Mouse (Mus musculus): ENCODE results near the gene Lnx1. TPM values are rescaled to one million over a fixed set of nuclear protein-coding genes. Genes with fewer than 3 reads are reported as not detected.

The Lnx1 gene
- polyA plus RNA-seq, 1 experiment = 16.2 TPM

- DNase-seq (ENCODE audit: low read depth) = no peak
Measured at GRCm38 (mm10) chr5:74653766-74654165, 48.9 kb downstream of the Lnx1 start.

GRCm38 (mm10) chr5:74649122-74649521 is 53.6 kb downstream of the Lnx1 start:
- DNase-seq (ENCODE audit: low read depth) = no peak

DNA sequence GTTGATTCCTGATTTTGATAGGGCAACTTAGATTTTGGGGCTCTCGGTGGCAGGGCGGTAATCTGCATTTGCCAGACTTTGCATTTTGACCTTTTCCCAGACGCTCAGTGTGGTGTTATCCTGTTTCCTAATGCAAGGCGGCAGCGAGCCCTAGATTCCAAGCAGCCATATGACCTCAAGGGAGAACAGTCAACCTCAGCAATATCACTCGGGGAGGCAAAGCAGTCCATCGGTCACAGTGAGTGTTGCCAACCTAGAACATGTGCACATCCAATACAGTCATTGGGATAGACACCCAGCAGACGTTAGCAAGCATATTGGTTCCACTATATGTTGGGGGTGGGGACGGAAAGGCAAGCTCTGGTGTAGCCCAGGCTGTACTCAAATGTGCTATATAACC is 54.5 kb downstream of the Lnx1 start:
- no peak for DNase-seq (ENCODE audit: low read depth)

DNA sequence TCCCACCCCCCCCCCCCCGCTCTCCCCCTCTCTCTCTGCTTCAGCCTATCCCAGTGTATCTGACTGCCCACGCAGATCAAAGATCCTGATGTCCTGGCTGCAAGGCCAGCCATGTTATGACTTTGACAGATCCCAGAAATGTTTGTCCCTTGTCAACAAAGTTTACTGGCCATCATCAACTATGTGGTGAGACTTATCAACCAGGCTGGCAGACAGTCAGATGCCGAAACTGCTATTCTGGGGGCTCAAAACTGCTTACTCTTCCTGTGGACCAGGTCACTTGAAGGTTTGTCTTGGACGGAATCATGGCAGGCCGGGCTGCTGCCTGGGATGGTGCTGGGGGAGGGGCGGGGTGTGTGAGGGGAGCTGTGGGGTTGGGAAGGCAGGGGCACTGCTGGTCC is 55.1 kb downstream of the Lnx1 start:
- no peak for DNase-seq (ENCODE audit: low read depth)

- DNase-seq (ENCODE audit: low read depth) = no peak
Measured at GRCm38 (mm10) chr5:74642291-74642690, 60.4 kb downstream of the Lnx1 start.

GRCm38 (mm10) chr5:74641000-74641399 is 61.7 kb downstream of the Lnx1 start:
- DNase-seq (ENCODE audit: low read depth) = peak; percentile 30

DNA sequence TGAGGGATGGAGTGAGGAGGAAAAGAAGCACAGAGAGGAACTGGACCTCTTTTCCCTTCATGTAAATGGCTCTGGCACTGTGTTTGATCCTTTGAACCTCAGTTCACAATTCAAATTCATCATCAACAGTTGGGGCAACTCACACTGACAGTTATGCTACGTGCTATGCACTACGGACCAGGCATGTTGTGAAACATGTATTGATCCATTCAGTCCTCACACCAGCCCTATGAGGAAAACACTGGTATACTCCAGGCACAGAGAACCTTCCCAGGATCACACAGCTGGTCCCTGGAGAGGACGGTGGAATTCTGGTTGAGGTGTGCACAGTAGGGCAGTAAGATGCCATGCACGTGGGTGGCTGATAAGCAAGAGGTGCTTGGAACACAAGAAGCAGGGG is 62.2 kb downstream of the Lnx1 start:
- DNase-seq (ENCODE audit: low read depth) = no peak

- DNase-seq (ENCODE audit: low read depth) = no peak
Measured at GRCm38 (mm10) chr5:74639516-74639915, 63.2 kb downstream of the Lnx1 start.

GRCm38 (mm10) chr5:74634391-74634790 is 68.3 kb downstream of the Lnx1 start:
- no peak for DNase-seq (ENCODE audit: low read depth)

- DNase-seq (ENCODE audit: low read depth) = no peak
Measured at GRCm38 (mm10) chr5:74633453-74633852, 69.3 kb downstream of the Lnx1 start.

DNA sequence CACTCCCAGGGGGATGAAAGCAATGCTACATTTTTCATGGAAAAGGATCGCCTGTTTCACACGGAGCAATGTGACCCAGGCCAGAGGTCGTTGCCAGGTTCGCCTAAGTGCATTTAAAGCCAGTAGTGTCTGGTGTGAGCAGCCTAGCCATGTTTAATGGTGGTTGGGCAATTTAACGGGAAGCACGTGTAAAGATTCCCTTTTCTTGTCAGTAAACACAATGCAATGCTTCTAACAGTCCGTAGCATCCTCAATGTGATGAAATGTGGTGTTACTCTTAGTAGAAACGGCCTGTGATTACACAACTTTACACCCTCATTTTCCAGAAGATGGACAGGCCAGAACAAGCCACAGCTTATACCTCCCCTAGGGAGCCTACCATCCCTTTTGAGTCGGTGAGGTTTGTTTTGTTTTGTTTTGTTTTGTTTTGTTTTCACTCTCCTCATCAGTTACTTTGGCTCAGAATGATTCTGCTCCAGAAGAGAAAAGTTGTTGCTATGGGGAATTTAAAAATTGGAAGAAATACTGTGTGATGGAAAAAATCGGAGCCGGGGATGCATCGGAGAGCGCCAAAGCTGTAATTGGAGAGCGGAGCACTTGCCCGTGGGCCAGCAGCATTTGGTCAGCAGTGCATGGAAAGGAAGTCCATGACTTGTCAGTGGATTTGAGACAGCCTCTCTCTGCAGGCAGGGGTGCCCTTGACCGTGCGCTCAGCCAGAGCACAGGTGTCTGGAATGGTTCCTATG is 70.2 kb downstream of the Lnx1 start:
- DNase-seq (ENCODE audit: low read depth) = no peak

DNA sequence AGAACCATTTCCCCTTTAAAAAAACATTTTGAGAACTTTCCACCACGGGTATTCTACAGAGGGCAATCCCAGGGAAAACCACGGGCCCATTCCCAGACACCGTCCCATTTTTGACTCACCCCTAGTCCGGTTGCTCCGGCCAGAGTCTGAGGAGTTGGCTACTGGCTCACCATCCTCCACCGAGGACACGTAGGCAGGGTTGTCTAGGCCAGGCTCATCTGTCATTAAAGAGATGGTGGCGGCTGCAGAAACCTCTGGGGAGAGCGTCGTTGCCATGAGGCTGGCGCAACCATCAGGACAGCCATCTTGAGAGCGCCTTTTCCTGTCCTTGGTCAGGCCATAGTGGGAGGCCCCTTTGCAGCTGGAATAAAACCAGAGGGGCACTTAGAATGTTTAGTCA is 74.7 kb downstream of the Lnx1 start:
- DNase-seq (ENCODE audit: low read depth) = no peak

- DNase-seq (ENCODE audit: low read depth) = no peak
Measured at GRCm38 (mm10) chr5:74624385-74624784, 78.3 kb downstream of the Lnx1 start.

GRCm38 (mm10) chr5:74623316-74624000 is 79.3 kb downstream of the Lnx1 start:
- no peak for DNase-seq (ENCODE audit: low read depth)

- no peak for DNase-seq (ENCODE audit: low read depth)
Measured at GRCm38 (mm10) chr5:74621691-74622470, 80.8 kb downstream of the Lnx1 start.

GRCm38 (mm10) chr5:74618573-74619059 is 84.1 kb downstream of the Lnx1 start:
- DNase-seq (ENCODE audit: low read depth) = no peak

- no peak for DNase-seq (ENCODE audit: low read depth)
Measured at GRCm38 (mm10) chr5:74617816-74618572, 84.7 kb downstream of the Lnx1 start.

DNA sequence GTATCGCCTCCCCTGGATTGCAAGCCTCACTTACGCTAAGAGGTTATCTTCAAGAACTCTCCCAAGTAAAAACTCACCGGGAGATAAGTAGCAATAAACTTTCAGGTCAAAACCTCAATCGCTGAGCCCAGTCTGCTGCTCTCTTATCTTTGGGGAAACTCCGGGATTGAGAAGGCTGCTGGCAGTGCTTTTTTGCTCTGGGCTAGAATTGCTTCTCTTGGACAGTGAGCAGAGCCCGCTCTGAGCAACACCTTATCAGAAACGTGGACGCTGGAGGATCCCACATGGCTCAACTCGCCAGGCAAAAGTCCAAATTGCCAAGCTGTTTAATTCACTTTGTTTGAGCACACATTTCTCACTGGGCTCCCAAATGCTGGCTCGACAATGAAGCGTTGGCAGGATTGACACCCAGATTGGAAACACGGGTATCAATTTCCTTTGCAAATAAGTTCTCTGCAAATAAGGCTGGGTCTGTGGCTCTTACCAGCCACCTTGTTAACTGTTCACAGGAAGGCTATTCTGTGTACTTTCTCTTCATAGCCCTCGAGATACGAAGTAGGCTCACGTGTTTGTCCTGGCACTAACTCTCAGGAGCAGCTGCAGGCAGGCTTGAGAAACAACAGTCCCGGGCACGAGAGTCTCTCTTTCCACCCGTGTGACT is 89.1 kb downstream of the Lnx1 start:
- no peak for DNase-seq (ENCODE audit: low read depth)

- DNase-seq (ENCODE audit: low read depth) = no peak
Measured at GRCm38 (mm10) chr5:74612713-74613112, 90.0 kb downstream of the Lnx1 start.

- DNase-seq (ENCODE audit: low read depth) = no peak
Measured at GRCm38 (mm10) chr5:74610511-74610910, 92.2 kb downstream of the Lnx1 start.

DNA sequence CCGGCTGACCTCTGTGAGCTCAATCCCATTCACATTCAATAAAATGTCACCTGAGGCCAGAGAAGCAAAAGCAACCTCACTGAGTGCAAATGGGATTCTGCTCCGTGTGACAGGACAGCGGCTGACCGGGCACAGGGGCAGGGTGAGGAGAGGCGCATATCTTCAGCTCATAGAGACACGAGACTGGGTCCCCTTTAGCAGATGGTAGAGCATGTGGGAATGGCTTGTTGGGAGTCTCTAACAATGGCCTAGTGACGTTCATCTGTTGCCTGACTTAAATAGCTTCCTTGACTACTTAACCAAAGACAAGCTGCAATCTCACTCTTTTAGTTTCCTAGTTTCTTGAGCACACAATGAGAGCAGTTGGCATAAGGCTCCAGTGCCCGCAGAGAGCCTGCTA is 96.5 kb downstream of the Lnx1 start:
- no peak for DNase-seq (ENCODE audit: low read depth)

Measured in gonadal fat pad, adult 2 months (tissue).